Mouse (Mus musculus) hindbrain, embryonic 16.5 days (tissue): ENCODE data around the gene Gpr15. TPM values are rescaled to one million over a fixed set of nuclear protein-coding genes. Genes with fewer than 3 reads are reported as not detected.

Experiments used
- ATAC-seq: fragments of 200-750 bp; cut with Nextera tagmentation; 2 replicates; pipeline ENCODE4 v1.8.0; 2017; ENCODE audit warnings: moderate TSS enrichment, moderate library complexity
- H3K27ac ChIP-seq: fragments of 300-500 bp; sonication (generic); 2 replicates; pipeline ENCODE4 v1.5.1; 2014; ENCODE audit warnings: low read depth, mild to moderate bottlenecking, control low read depth, low read length, moderate library complexity
- H3K27me3 ChIP-seq: fragments of 300-500 bp; sonication (generic); replicated peaks from 2 replicates; pipeline ENCODE4 v1.6.1; 2014; ENCODE audit warnings: low read length; ENCODE audit not compliant: control insufficient read depth, insufficient read depth
- H3K36me3 ChIP-seq: fragments of 300-500 bp; sonication (generic); 2 replicates; pipeline ENCODE4 v1.6.1; 2014; ENCODE audit warnings: mild to moderate bottlenecking, low read length, moderate library complexity, mixed read lengths; ENCODE audit not compliant: control insufficient read depth, insufficient read depth
- H3K4me1 ChIP-seq: fragments of 300-500 bp; sonication (generic); 2 replicates; pipeline ENCODE4 v1.6.1; 2014; ENCODE audit warnings: low read depth, low read length; ENCODE audit not compliant: control insufficient read depth, insufficient read depth
- H3K4me2 ChIP-seq: fragments of 300-500 bp; sonication (generic); 2 replicates; pipeline ENCODE4 v1.6.1; 2014; ENCODE audit warnings: mild to moderate bottlenecking, low read length, control low read depth, moderate library complexity
- H3K4me3 ChIP-seq: fragments of 300-500 bp; sonication (generic); 2 replicates; pipeline ENCODE4 v1.5.1; 2014; ENCODE audit warnings: mild to moderate bottlenecking, low read length, control low read depth, moderate library complexity
- H3K9ac ChIP-seq: fragments of 300-500 bp; sonication (generic); 2 replicates; pipeline ENCODE4 v1.6.1; 2014; ENCODE audit warnings: low read depth, mild to moderate bottlenecking, control low read depth, low read length, moderate library complexity
- H3K9me3 ChIP-seq: fragments of 300-500 bp; sonication (generic); 2 replicates; pipeline ENCODE4 v1.6.1; 2014; ENCODE audit warnings: mild to moderate bottlenecking, low read length, moderate library complexity; ENCODE audit not compliant: control insufficient read depth
- WGBS: fragments of 180-500 bp; shearing (Covaris S2); extraction: QIAGEN DNeasy Blood & Tissue Kit; methylation state at CpG from one replicate; pipeline ENCODE4 v1.1.7; 2014; 5-methylcytosine and 5-hydroxymethylcytosine counted together
- polyA plus RNA-seq: library from polyadenylated mRNA; unstranded; fragments of >200 nt; fragmentation: Nextera tagmentation; extraction: Ambion mirVana; gene quantifications from 2 replicates; pipeline ENCODE4 v1.2.1, GENCODE M21; 2015

The Gpr15 gene
- polyA plus RNA-seq, 1 experiment from 2014 or later: not detected

DNA sequence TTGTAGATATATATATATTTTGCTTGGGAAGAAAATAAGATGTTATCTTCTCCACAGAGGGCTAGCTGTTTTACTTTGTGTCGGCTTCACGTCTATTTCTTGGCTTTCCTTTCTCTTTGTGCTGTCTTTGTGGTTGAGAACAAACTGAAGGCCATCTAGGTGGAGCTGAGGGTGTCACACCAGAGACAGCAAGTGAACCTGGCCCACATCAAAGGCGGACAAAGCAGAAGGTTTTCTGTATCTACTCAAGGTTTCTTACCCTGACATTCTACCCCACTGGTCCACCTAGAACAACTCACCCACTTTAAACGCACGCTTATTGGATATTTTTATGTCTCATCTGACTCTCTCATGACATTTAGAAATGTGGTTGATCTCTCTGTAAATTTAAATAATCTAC, 24.8 kb downstream of the Gpr15 start:
- Histone ChIP-seq H3K9ac (no peak overlapping the region), H3K9me3 (no peaks in the 10 kb centered on the region), H3K27ac (no peak overlapping the region), H3K4me2 (no peak overlapping the region), H3K27me3 (no peaks in the 10 kb centered on the region), H3K36me3 (no peaks in the 10 kb centered on the region), H3K4me1 (no peaks in the 10 kb centered on the region), H3K4me3 (no peak overlapping the region)
- 95% methylated on average over 5 of the region's 5 CpGs for WGBS
- ATAC-seq: no peak

GRCm38 (mm10) chr16:58690322-58690732, 28.5 kb downstream of the Gpr15 start:
- no peak for ATAC-seq
- WGBS: 86% methylated on average over 5 of the region's 5 CpGs
- no peak overlapping the region for H3K4me3 ChIP-seq
- H3K4me2 ChIP-seq: no peak overlapping the region
- H3K27me3 ChIP-seq: no peaks in the 10 kb centered on the region
- H3K9me3 ChIP-seq: no peaks in the 10 kb centered on the region
- H3K4me1 ChIP-seq: no peaks in the 10 kb centered on the region
- no peak overlapping the region for H3K27ac ChIP-seq
- H3K36me3 ChIP-seq: no peaks in the 10 kb centered on the region
- no peak overlapping the region for H3K9ac ChIP-seq

DNA sequence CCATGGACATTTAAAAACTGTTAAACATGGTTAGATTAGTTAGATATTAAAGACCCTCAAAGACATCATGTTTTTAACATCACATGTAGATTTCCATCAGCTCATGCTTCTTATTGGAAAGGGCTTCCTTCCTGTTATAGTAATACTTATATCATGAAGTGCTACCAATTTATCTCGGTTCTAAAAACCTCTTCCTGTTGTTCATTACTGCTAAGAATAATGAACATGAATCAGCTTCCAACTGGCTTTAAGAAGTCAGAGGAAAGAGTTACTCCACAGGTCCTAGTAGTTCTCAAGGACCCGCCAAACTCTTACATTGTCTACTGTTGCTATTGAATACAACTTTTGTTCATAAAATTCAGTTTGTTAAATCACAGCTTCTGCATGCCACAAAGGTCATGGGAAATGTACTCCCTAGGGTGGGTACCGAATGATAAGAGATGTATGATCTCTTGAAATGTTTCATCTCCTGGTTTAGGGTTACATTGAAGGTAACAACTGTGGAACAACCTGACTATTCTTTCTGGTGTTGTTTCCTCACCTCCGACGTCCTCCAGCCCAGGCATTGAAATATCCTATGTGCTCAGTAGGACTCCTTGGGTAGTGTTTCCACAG, 29.2 kb downstream of the Gpr15 start:
- no peak overlapping the region for H3K9ac ChIP-seq
- H3K27me3 ChIP-seq: no peaks in the 10 kb centered on the region
- no peak overlapping the region for H3K4me2 ChIP-seq
- no peaks in the 10 kb centered on the region for H3K4me1 ChIP-seq
- ATAC-seq: no peak
- H3K36me3 ChIP-seq: no peaks in the 10 kb centered on the region
- H3K27ac ChIP-seq: no peak overlapping the region
- no peaks in the 10 kb centered on the region for H3K9me3 ChIP-seq
- no peak overlapping the region for H3K4me3 ChIP-seq
- 88% methylated on average over 5 of the region's 5 CpGs for WGBS

- no peak for ATAC-seq
Observed at GRCm38 (mm10) chr16:58688534-58688933, 30.3 kb downstream of the Gpr15 start.

GRCm38 (mm10) chr16:58685548-58686537, 33.0 kb downstream of the Gpr15 start:
- no peaks in the 10 kb centered on the region for H3K27me3 ChIP-seq
- no peak overlapping the region for H3K4me3 ChIP-seq
- ATAC-seq: no peak
- H3K4me1 ChIP-seq: no peaks in the 10 kb centered on the region
- no peak overlapping the region for H3K4me2 ChIP-seq
- H3K36me3 ChIP-seq: no peaks in the 10 kb centered on the region; the same call in 1 of the 2 replicates
- H3K27ac ChIP-seq: no peak overlapping the region
- 84% methylated on average over 20 of the region's 20 CpGs for whole genome bisulfite sequencing
- H3K9ac ChIP-seq: no peak overlapping the region
- H3K9me3 ChIP-seq: no peaks in the 10 kb centered on the region

More at GRCm38 (mm10) chr16:58688534-58688933, 30.3 kb downstream of the Gpr15 start:
- H3K36me3 ChIP-seq: no peaks in the 10 kb centered on the region
- no peak overlapping the region for H3K9ac ChIP-seq
- H3K4me2 ChIP-seq: no peak overlapping the region
- H3K27ac ChIP-seq: no peak overlapping the region
- no peaks in the 10 kb centered on the region for H3K27me3 ChIP-seq
- no peak overlapping the region for H3K4me3 ChIP-seq
- H3K4me1 ChIP-seq: no peaks in the 10 kb centered on the region
- H3K9me3 ChIP-seq: no peaks in the 10 kb centered on the region
- 88% methylated on average over 1 of the region's 1 CpGs for WGBS

- peaks cover 5% of the 10 kb centered on the region; the same call in 1 of the 2 replicates for H3K36me3 ChIP-seq
- no peaks in the 10 kb centered on the region for H3K27me3 ChIP-seq
- no peak overlapping the region for H3K27ac ChIP-seq
- H3K9ac ChIP-seq: no peak overlapping the region
- no peak overlapping the region for H3K4me3 ChIP-seq
- no peaks in the 10 kb centered on the region for H3K9me3 ChIP-seq
- no peak for ATAC-seq
- H3K4me2 ChIP-seq: no peak overlapping the region
- no peaks in the 10 kb centered on the region for H3K4me1 ChIP-seq
Observed at GRCm38 (mm10) chr16:58684537-58684936, 34.3 kb downstream of the Gpr15 start.

- Histone ChIP-seq H3K4me1 (no peaks in the 10 kb centered on the region), H3K4me3 (no peak overlapping the region), H3K27ac (no peak overlapping the region), H3K9me3 (no peaks in the 10 kb centered on the region), H3K27me3 (no peaks in the 10 kb centered on the region), H3K36me3 (peaks cover 5% of the 10 kb centered on the region; the same call in 1 of the 2 replicates), H3K9ac (no peak overlapping the region), H3K4me2 (no peak overlapping the region)
- 97% methylated on average over 4 of the region's 4 CpGs for WGBS
- ATAC-seq: no peak
Observed at GRCm38 (mm10) chr16:58683911-58684310, 35.0 kb downstream of the Gpr15 start.

DNA sequence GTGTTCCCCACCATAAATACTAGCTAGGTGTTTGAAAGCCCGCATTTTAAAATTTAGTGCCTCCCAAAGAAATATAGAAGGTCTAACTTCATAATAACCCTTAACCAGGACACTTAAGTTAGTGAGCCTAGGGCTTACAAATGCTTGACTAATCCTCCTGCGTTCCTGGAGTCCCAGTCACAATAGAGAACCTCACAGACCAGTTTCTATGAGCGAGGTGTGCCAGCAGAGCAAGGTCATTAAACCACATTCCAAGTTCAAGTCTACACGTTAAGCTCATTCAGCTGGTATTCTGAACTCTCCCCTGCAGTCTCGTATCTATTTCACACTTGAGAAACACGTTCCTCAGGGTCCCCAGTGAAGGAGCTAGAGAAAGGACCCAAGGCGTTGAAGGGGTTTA, 36.0 kb downstream of the Gpr15 start:
- Histone ChIP-seq H3K4me1 (no peaks in the 10 kb centered on the region), H3K36me3 (peaks cover 8% of the 10 kb centered on the region), H3K4me3 (no peak overlapping the region), H3K27ac (no peak overlapping the region), H3K9ac (no peak overlapping the region), H3K9me3 (no peaks in the 10 kb centered on the region), H3K4me2 (no peak overlapping the region), H3K27me3 (no peaks in the 10 kb centered on the region)
- no peak for ATAC-seq
- WGBS: 89% methylated on average over 7 of the region's 7 CpGs

- Histone ChIP-seq H3K9me3 (no peaks in the 10 kb centered on the region), H3K4me1 (no peaks in the 10 kb centered on the region), H3K4me3 (no peak overlapping the region), H3K27me3 (no peaks in the 10 kb centered on the region), H3K27ac (no peak overlapping the region), H3K4me2 (no peak overlapping the region), H3K36me3 (peaks cover 11% of the 10 kb centered on the region), H3K9ac (no peak overlapping the region)
- 95% methylated on average over 6 of the region's 6 CpGs for WGBS
- ATAC-seq: no peak
Observed at GRCm38 (mm10) chr16:58682046-58682445, 36.8 kb downstream of the Gpr15 start.
